Comparison of ENCODE assay signal across 17 mouse cellular contexts in genomic region chr9:108559169-108559568, GRCm38 (mm10). TPM values are rescaled to one million over a fixed set of nuclear protein-coding genes. Genes with fewer than 3 reads are reported as not detected.
DNase-seq lines count a peak whose midpoint lies in the region; ATAC-seq lines count a peak whose summit lies in the region.
"Had no signal": no experiment of that assay in that cellular context is flagged by ENCODE, and none has a peak within 500 bp of the region (broad histone marks: within the 10 kb centered on the region; RNA-seq: fewer than 3 reads in every experiment).

No protein-coding gene starts in this region.

- peak; percentile 92 for DNase-seq in heart, adult 11 months
- no peak for DNase-seq in heart, adult 18-20 months
- DNase-seq in limb, embryonic 10.5 days (ENCODE audit: low spot score), result no peak
- DNase-seq in midbrain, embryonic 14.5 days, result no peak
- DNase-seq: adrenal gland, postnatal 14 days; cerebellum, adult 11-12 months; cerebellum, adult 9-10 months; gastrocnemius, postnatal 10 days; heart, postnatal 14 days had no signal

- H3K4me2 ChIP-seq in limb, embryonic 12.5 days, result no peak overlapping the region
- H3K4me2 ChIP-seq in midbrain, embryonic 12.5 days (replicated peaks), result no peak overlapping the region
- no peak overlapping the region for H3K4me2 ChIP-seq in midbrain, embryonic 14.5 days (ENCODE audit: low read length)
- H3K4me2 ChIP-seq: forebrain, embryonic 12.5 days had no signal

- H3K27ac ChIP-seq in limb, embryonic 12.5 days, result 0 out of 2 replicates have a peak overlapping the region, but pooled peaks have one; percentile 7
- no peak overlapping the region for H3K27ac ChIP-seq in limb, embryonic 10.5 days
- H3K27ac ChIP-seq in midbrain, embryonic 12.5 days (replicated peaks), result 0 out of 2 replicates have a peak overlapping the region, but pooled peaks have one; percentile 42
- no peak overlapping the region for H3K27ac ChIP-seq in midbrain, embryonic 14.5 days (replicated peaks; ENCODE audit: low read depth, low read length)
- H3K27ac ChIP-seq: forebrain, embryonic 12.5 days; hindbrain, embryonic 10.5 days had no signal

- ATAC-seq in limb, embryonic 12.5 days (ENCODE audit: insufficient number of reproducible peaks, insufficient read depth, low FRiP score, low TSS enrichment, low read depth), result no peak
- no peak for ATAC-seq in midbrain, embryonic 12.5 days (ENCODE audit: low FRiP score, low read depth)
- no peak for ATAC-seq in midbrain, embryonic 14.5 days (ENCODE audit: low FRiP score, low TSS enrichment)
- ATAC-seq: activated CD4-positive, CD25-positive, alpha-beta regulatory T cell, adult 4 months; Patski had no signal

- H3K9me3 ChIP-seq in limb, embryonic 12.5 days, result no peaks in the 10 kb centered on the region
- H3K9me3 ChIP-seq in limb, embryonic 10.5 days (replicated peaks), result no peaks in the 10 kb centered on the region
- H3K9me3 ChIP-seq in midbrain, embryonic 12.5 days, result no peaks in the 10 kb centered on the region
- H3K9me3 ChIP-seq in midbrain, embryonic 14.5 days (ENCODE audit: control insufficient read depth, low read length), result no peaks in the 10 kb centered on the region
- H3K9me3 ChIP-seq: forebrain, embryonic 12.5 days; heart, embryonic 15.5 days; hindbrain, embryonic 10.5 days had no signal

- WGBS in limb, embryonic 12.5 days, result 91% methylated on average over 4 of the region's 4 CpGs
- WGBS in limb, embryonic 10.5 days, result 91% methylated on average over 4 of the region's 4 CpGs
- 89% methylated on average over 4 of the region's 4 CpGs for WGBS in midbrain, embryonic 12.5 days
- 91% methylated on average over 4 of the region's 4 CpGs for WGBS in midbrain, embryonic 14.5 days

- no peak overlapping the region for H3K9ac ChIP-seq in limb, embryonic 12.5 days (replicated peaks)
- H3K9ac ChIP-seq in midbrain, embryonic 12.5 days (replicated peaks), result no peak overlapping the region
- H3K9ac ChIP-seq in midbrain, embryonic 14.5 days (replicated peaks; ENCODE audit: low read length), result no peak overlapping the region
- H3K9ac ChIP-seq: forebrain, embryonic 12.5 days; heart, embryonic 15.5 days had no signal

- peaks cover 9% of the 10 kb centered on the region for H3K4me1 ChIP-seq in limb, embryonic 12.5 days (replicated peaks)
- peaks cover 13% of the 10 kb centered on the region for H3K4me1 ChIP-seq in limb, embryonic 10.5 days
- H3K4me1 ChIP-seq in midbrain, embryonic 12.5 days, result peaks cover 13% of the 10 kb centered on the region
- peaks cover 8% of the 10 kb centered on the region for H3K4me1 ChIP-seq in midbrain, embryonic 14.5 days (ENCODE audit: control insufficient read depth, insufficient read depth, low read length)

- H3K4me3 ChIP-seq in limb, embryonic 12.5 days (replicated peaks), result no peak overlapping the region
- H3K4me3 ChIP-seq in limb, embryonic 10.5 days, result no peak overlapping the region
- H3K4me3 ChIP-seq in midbrain, embryonic 12.5 days, result no peak overlapping the region
- no peak overlapping the region for H3K4me3 ChIP-seq in midbrain, embryonic 14.5 days (replicated peaks; ENCODE audit: low read depth, low read length)
- H3K4me3 ChIP-seq: forebrain, embryonic 12.5 days; heart, embryonic 15.5 days had no signal

- H3K27me3 ChIP-seq in limb, embryonic 12.5 days, result no peaks in the 10 kb centered on the region
- no peaks in the 10 kb centered on the region for H3K27me3 ChIP-seq in limb, embryonic 10.5 days (ENCODE audit: low read depth, poor library complexity, severe bottlenecking)
- no peaks in the 10 kb centered on the region for H3K27me3 ChIP-seq in midbrain, embryonic 12.5 days
- no peaks in the 10 kb centered on the region for H3K27me3 ChIP-seq in midbrain, embryonic 14.5 days (ENCODE audit: control insufficient read depth, insufficient read depth, low read length)
- H3K27me3 ChIP-seq: CH12.LX; forebrain, embryonic 12.5 days; heart, embryonic 15.5 days; Patski had no signal

- peaks cover 83% of the 10 kb centered on the region for H3K36me3 ChIP-seq in limb, embryonic 12.5 days
- peaks cover 85% of the 10 kb centered on the region for H3K36me3 ChIP-seq in limb, embryonic 10.5 days
- H3K36me3 ChIP-seq in midbrain, embryonic 12.5 days, result peaks cover 75% of the 10 kb centered on the region
- peaks cover 73% of the 10 kb centered on the region for H3K36me3 ChIP-seq in midbrain, embryonic 14.5 days (ENCODE audit: control insufficient read depth, insufficient read depth, low read length)

RNA-seq across cellular contexts. Expression of gene Impdh2, which starts 0.9 kb away (rescaled TPM):
- 10 to 100 TPM; 48.3 to 49.7 TPM for total RNA-seq in heart, adult 18-20 months (2021)
- 201 and 213 TPM in 2 replicates for polyA plus RNA-seq in limb, embryonic 12.5 days (2016; fragmentation: Nextera tagmentation; extraction: Ambion mirVana)
- polyA plus RNA-seq in limb, embryonic 10.5 days (2016; fragmentation: Nextera tagmentation; extraction: Ambion mirVana), result 255 and 288 TPM in 2 replicates
- 133 and 143 TPM in 2 replicates for polyA plus RNA-seq in midbrain, embryonic 12.5 days (2016; fragmentation: Nextera tagmentation; extraction: Ambion mirVana)
- 99.3 and 107 TPM in 2 replicates for polyA plus RNA-seq in midbrain, embryonic 14.5 days (2014; fragmentation: Nextera tagmentation; extraction: Ambion mirVana)

RNA-seq across cellular contexts. Expression of gene Ndufaf3, which starts 8.1 kb away (rescaled TPM):
- total RNA-seq in heart, adult 18-20 months (2021), result 10 to 100 TPM; 67.0 to 72.6 TPM
- polyA plus RNA-seq in limb, embryonic 12.5 days (2016; fragmentation: Nextera tagmentation; extraction: Ambion mirVana), result 50.6 and 53.8 TPM in 2 replicates
- 46.2 and 49.3 TPM in 2 replicates for polyA plus RNA-seq in limb, embryonic 10.5 days (2016; fragmentation: Nextera tagmentation; extraction: Ambion mirVana)
- polyA plus RNA-seq in midbrain, embryonic 12.5 days (2016; fragmentation: Nextera tagmentation; extraction: Ambion mirVana), result 56.9 and 58.8 TPM in 2 replicates
- 76.7 and 86.2 TPM in 2 replicates for polyA plus RNA-seq in midbrain, embryonic 14.5 days (2014; fragmentation: Nextera tagmentation; extraction: Ambion mirVana)

RNA-seq across cellular contexts. Expression of gene Dalrd3, which starts 10.5 kb away (rescaled TPM):
- total RNA-seq in heart, adult 18-20 months (2021), result 10 to 100 TPM; 21.3 to 21.9 TPM
- polyA plus RNA-seq in limb, embryonic 12.5 days (2016; fragmentation: Nextera tagmentation; extraction: Ambion mirVana), result 197 and 230 TPM in 2 replicates
- 175 and 214 TPM in 2 replicates for polyA plus RNA-seq in limb, embryonic 10.5 days (2016; fragmentation: Nextera tagmentation; extraction: Ambion mirVana)
- 251 and 260 TPM in 2 replicates for polyA plus RNA-seq in midbrain, embryonic 12.5 days (2016; fragmentation: Nextera tagmentation; extraction: Ambion mirVana)
- 263 and 271 TPM in 2 replicates for polyA plus RNA-seq in midbrain, embryonic 14.5 days (2014; fragmentation: Nextera tagmentation; extraction: Ambion mirVana)

RNA-seq across cellular contexts. Expression of gene Wdr6, which starts 19.4 kb away (rescaled TPM):
- total RNA-seq in heart, adult 18-20 months (2021), result 10 to 100 TPM; 10.9 to 12.6 TPM
- 237 TPM in 2 replicates for polyA plus RNA-seq in limb, embryonic 12.5 days (2016; fragmentation: Nextera tagmentation; extraction: Ambion mirVana)
- polyA plus RNA-seq in limb, embryonic 10.5 days (2016; fragmentation: Nextera tagmentation; extraction: Ambion mirVana), result 165 and 236 TPM in 2 replicates
- polyA plus RNA-seq in midbrain, embryonic 12.5 days (2016; fragmentation: Nextera tagmentation; extraction: Ambion mirVana), result 288 and 293 TPM in 2 replicates
- 273 and 274 TPM in 2 replicates for polyA plus RNA-seq in midbrain, embryonic 14.5 days (2014; fragmentation: Nextera tagmentation; extraction: Ambion mirVana)

RNA-seq across cellular contexts. Expression of gene P4htm, which starts 38.3 kb away (rescaled TPM):
- 10 to 100 TPM; 12.6 to 14.0 TPM for total RNA-seq in heart, adult 18-20 months (2021)
- 11.6 and 11.7 TPM in 2 replicates for polyA plus RNA-seq in limb, embryonic 12.5 days (2016; fragmentation: Nextera tagmentation; extraction: Ambion mirVana)
- polyA plus RNA-seq in limb, embryonic 10.5 days (2016; fragmentation: Nextera tagmentation; extraction: Ambion mirVana), result 3.7 and 6.5 TPM in 2 replicates
- polyA plus RNA-seq in midbrain, embryonic 12.5 days (2016; fragmentation: Nextera tagmentation; extraction: Ambion mirVana), result 14.7 and 16.4 TPM in 2 replicates
- polyA plus RNA-seq in midbrain, embryonic 14.5 days (2014; fragmentation: Nextera tagmentation; extraction: Ambion mirVana), result 27.0 and 30.5 TPM in 2 replicates

Comparison
In these comparisons a context has a peak if more than half of its experiments do, and no peak if none do; other contexts are left out.
1. H3K27ac ChIP-seq: peak in limb, embryonic 12.5 days (single experiment) and midbrain, embryonic 12.5 days (single experiment); none in limb, embryonic 10.5 days (single experiment) and midbrain, embryonic 14.5 days (single experiment).